Mouse (Mus musculus) MEL (cell line): ENCODE results near the gene Casc3. TPM values are rescaled to one million over a fixed set of nuclear protein-coding genes. Genes with fewer than 3 reads are reported as not detected.

Experiments used
- DNase-seq: peaks from one replicate; pipeline ENCODE4 v3.0.0; 2011; ENCODE audit warnings: low read depth, low spot score
- H3K27ac ChIP-seq: 2 replicates; pipeline ENCODE4 v1.5.1; 2012; ENCODE audit warnings: low read depth, mild to moderate bottlenecking, control low read depth, low read length, moderate library complexity; ENCODE audit not compliant: control insufficient read depth
- H3K27me3 ChIP-seq, 2 experiments: fragments of 150-350 bp in 1 of 2; sonication (generic) in 1 of 2; 2 replicates each; pipeline ENCODE4 v1.6.1; 2012; ENCODE audit warnings: low read length in 2 of 2, mild to moderate bottlenecking in 2 of 2, improper control_type of control experiment in 1 of 2, moderate library complexity in 1 of 2; ENCODE audit not compliant: insufficient read depth in 2 of 2, control insufficient read depth in 1 of 2
- H3K36me3 ChIP-seq, 2 experiments: 2 replicates each; pipeline ENCODE4 v1.6.1; 2012 to 2014; ENCODE audit warnings: low read length in 2 of 2, improper control_type of control experiment in 1 of 2, inconsistent platforms in 1 of 2, mild to moderate bottlenecking in 1 of 2; ENCODE audit not compliant: insufficient read depth in 2 of 2, control insufficient read depth in 1 of 2
- H3K4me1 ChIP-seq, 2 experiments: fragments of 150-350 bp in 1 of 2; sonication (generic) in 1 of 2; 2 replicates each; pipeline ENCODE4 v1.6.1; 2012; ENCODE audit warnings: low read length in 2 of 2, improper control_type of control experiment in 1 of 2, mild to moderate bottlenecking in 1 of 2; ENCODE audit not compliant: insufficient read depth in 2 of 2, control insufficient read depth in 1 of 2
- H3K4me3 ChIP-seq, 2 experiments: fragments of 150-350 bp in 1 of 2; sonication (generic) in 1 of 2; 2 replicates each; pipeline ENCODE4 v1.5.1; 2012; ENCODE audit warnings: low read depth in 2 of 2, low read length in 2 of 2, mild to moderate bottlenecking in 2 of 2, moderate library complexity in 2 of 2, control low read depth in 1 of 2, improper control_type of control experiment in 1 of 2; ENCODE audit not compliant: control insufficient read depth in 1 of 2, insufficient read depth in 1 of 2
- H3K79me2 ChIP-seq: 2 replicates; pipeline ENCODE4 v1.6.1; 2012; ENCODE audit warnings: mild to moderate bottlenecking, low read length, moderate library complexity; ENCODE audit not compliant: control insufficient read depth, poor library complexity, insufficient read depth
- H3K9ac ChIP-seq: 2 replicates; pipeline ENCODE4 v1.6.1; 2012; ENCODE audit warnings: low read depth, mild to moderate bottlenecking, control low read depth, low read length, moderate library complexity; ENCODE audit not compliant: control insufficient read depth, poor library complexity, severe bottlenecking
- H3K9me3 ChIP-seq: fragments of 150-350 bp; sonication (generic); replicated peaks from 2 replicates; pipeline ENCODE4 v1.6.1; 2012; ENCODE audit warnings: mild to moderate bottlenecking, low read length, improper control_type of control experiment, moderate library complexity; ENCODE audit not compliant: insufficient read depth
- CHD1 ChIP-seq: IDR thresholded peaks from 2 replicates; pipeline ENCODE4 v1.6.1; 2012; ENCODE audit warnings: low read depth, mild to moderate bottlenecking, inconsistent platforms, low read length, improper control_type of control experiment
- CTCF ChIP-seq, 3 experiments: IDR thresholded peaks in 2 of 3; conservative IDR thresholded peaks in 1 of 3; 2 replicates each; pipeline ENCODE4 v1.5.1; 2011 to 2012; ENCODE audit warnings: low read length in 3 of 3, low read depth in 2 of 3, mild to moderate bottlenecking in 2 of 3, improper control_type of control experiment in 1 of 3, inconsistent platforms in 1 of 3, mixed read lengths in 1 of 3, moderate library complexity in 1 of 3; ENCODE audit not compliant: control insufficient read depth in 1 of 3, insufficient read depth in 1 of 3, poor library complexity in 1 of 3, severe bottlenecking in 1 of 3
- ELF1 ChIP-seq: IDR thresholded peaks from 2 replicates; pipeline ENCODE4 v1.6.1; 2014; ENCODE audit warnings: low read depth, mild to moderate bottlenecking, inconsistent platforms, low read length, improper control_type of control experiment, moderate library complexity
- EP300 ChIP-seq, 2 experiments: IDR thresholded peaks; 2 replicates each; pipeline ENCODE4 v1.6.1; 2011; ENCODE audit warnings: improper control_type of control experiment in 2 of 2, low read length in 2 of 2, low read depth in 1 of 2, mild to moderate bottlenecking in 1 of 2
- HCFC1 ChIP-seq: IDR thresholded peaks from 2 replicates; pipeline ENCODE4 v1.6.1; 2012; ENCODE audit warnings: low read depth, mild to moderate bottlenecking, inconsistent platforms, low read length, improper control_type of control experiment, moderate library complexity
- MAFK ChIP-seq: IDR thresholded peaks from 2 replicates; pipeline ENCODE4 v1.6.1; 2011; ENCODE audit warnings: low read depth, mild to moderate bottlenecking, low read length, improper control_type of control experiment, borderline replicate concordance
- MAX ChIP-seq: IDR thresholded peaks from 2 replicates; pipeline ENCODE4 v1.6.1; 2011; ENCODE audit warnings: low read length, improper control_type of control experiment
- MEF2A ChIP-seq: IDR thresholded peaks from 2 replicates; pipeline ENCODE4 v1.6.1; 2014; ENCODE audit warnings: low read depth, mild to moderate bottlenecking, inconsistent platforms, low read length, improper control_type of control experiment; ENCODE audit not compliant: poor library complexity, insufficient replicate concordance, severe bottlenecking; ENCODE audit errors: extremely low read depth
- MXI1 ChIP-seq: IDR thresholded peaks from 2 replicates; pipeline ENCODE4 v1.6.1; 2011; ENCODE audit warnings: mild to moderate bottlenecking, low read depth, low read length, improper control_type of control experiment
- MYB ChIP-seq: IDR thresholded peaks from 2 replicates; pipeline ENCODE4 v1.6.1; 2011; ENCODE audit warnings: mild to moderate bottlenecking, low read depth, low read length, improper control_type of control experiment
- MYC ChIP-seq: IDR thresholded peaks from 2 replicates; pipeline ENCODE4 v1.6.1; 2011; ENCODE audit warnings: low read depth, mild to moderate bottlenecking, low read length, improper control_type of control experiment, moderate library complexity
- NRF1 ChIP-seq: IDR thresholded peaks from 2 replicates; pipeline ENCODE4 v1.6.1; 2014; ENCODE audit warnings: low read depth, mild to moderate bottlenecking, inconsistent platforms, low read length, improper control_type of control experiment, moderate library complexity; ENCODE audit not compliant: poor library complexity, insufficient read depth, severe bottlenecking
- POLR2AphosphoS2 ChIP-seq: IDR thresholded peaks from 2 replicates; pipeline ENCODE4 v1.6.1; 2011; ENCODE audit warnings: low read length, improper control_type of control experiment
- POLR2AphosphoS5 ChIP-seq: IDR thresholded peaks from 2 replicates; pipeline ENCODE4 v1.6.1; 2012; ENCODE audit warnings: low read depth, borderline replicate concordance, mild to moderate bottlenecking, inconsistent platforms, low read length, moderate library complexity, mixed read lengths
- RAD21 ChIP-seq: IDR thresholded peaks from 2 replicates; pipeline ENCODE4 v1.6.1; 2011; ENCODE audit warnings: mild to moderate bottlenecking, low read depth, low read length, improper control_type of control experiment
- RCOR1 ChIP-seq: IDR thresholded peaks from 2 replicates; pipeline ENCODE4 v1.6.1; 2012; ENCODE audit warnings: low read depth, mild to moderate bottlenecking, inconsistent platforms, low read length, improper control_type of control experiment
- SIN3A ChIP-seq: IDR thresholded peaks from 2 replicates; pipeline ENCODE4 v1.6.1; 2012; ENCODE audit warnings: low read length, improper control_type of control experiment, inconsistent platforms
- SMC3 ChIP-seq: IDR thresholded peaks from 2 replicates; pipeline ENCODE4 v1.6.1; 2011; ENCODE audit warnings: low read depth, low read length, improper control_type of control experiment
- TAL1 ChIP-seq: IDR thresholded peaks from 2 replicates; pipeline ENCODE4 v1.6.1; 2012; ENCODE audit warnings: mild to moderate bottlenecking, inconsistent platforms, low read length, moderate library complexity, mixed read lengths
- TBP ChIP-seq: IDR thresholded peaks from 2 replicates; pipeline ENCODE4 v1.8.0; 2011; ENCODE audit warnings: low read depth, low read length, improper control_type of control experiment
- TCF12 ChIP-seq: IDR thresholded peaks from 2 replicates; pipeline ENCODE4 v1.6.1; 2014; ENCODE audit warnings: low read depth, mild to moderate bottlenecking, inconsistent platforms, low read length, improper control_type of control experiment, moderate library complexity
- USF1 ChIP-seq: IDR thresholded peaks from 2 replicates; pipeline ENCODE4 v1.6.1; 2014; ENCODE audit warnings: low read depth, mild to moderate bottlenecking, inconsistent platforms, low read length, improper control_type of control experiment, moderate library complexity
- USF2 ChIP-seq, 2 experiments: IDR thresholded peaks; 2 replicates each; pipeline ENCODE4 v1.6.1; 2011 to 2012; ENCODE audit warnings: improper control_type of control experiment in 2 of 2, low read length in 2 of 2, borderline replicate concordance in 1 of 2, inconsistent platforms in 1 of 2, low read depth in 1 of 2, mild to moderate bottlenecking in 1 of 2; ENCODE audit not compliant: insufficient read depth in 1 of 2
- ZC3H11A ChIP-seq: IDR thresholded peaks from 2 replicates; pipeline ENCODE4 v1.6.1; 2012; ENCODE audit warnings: low read depth, mild to moderate bottlenecking, inconsistent platforms, low read length, improper control_type of control experiment
- ZNF384 ChIP-seq: IDR thresholded peaks from 2 replicates; pipeline ENCODE4 v1.6.1; 2012; ENCODE audit warnings: low read depth, mild to moderate bottlenecking, inconsistent platforms, low read length, improper control_type of control experiment
- polyA plus RNA-seq, 2 experiments: library from polyadenylated mRNA; stranded (reverse) in 1 of 2; unstranded in 1 of 2; fragments of >175 nt in 1 of 2; fragments of >200 nt in 1 of 2; gene quantifications; 2 replicates each; pipeline versions ENCODE4 v1.2.1 to v1.2.4; 2012; ENCODE audit warnings: low replicate concordance in 2 of 2, low read depth in 1 of 2; ENCODE audit not compliant: insufficient read length in 2 of 2, insufficient read depth in 1 of 2, missing spikeins in 1 of 2
- total RNA-seq: library from RNA; depleted of rRNA; stranded (reverse); fragments of 300-350 nt; gene quantifications from 2 replicates; pipeline ENCODE4 v1.2.3, GENCODE M21; 2012

Casc3 gene
- total and polyA plus RNA-seq, 3 experiments = 18.2 to 61.0 (median 58.6) TPM

GRCm38 (mm10) chr11:98787229-98787628, 17.5 kb upstream of the Casc3 start:
- Histone ChIP-seq H3K79me2 (peaks cover 5% of the 10 kb centered on the region; the same call in 1 of the 2 replicates), H3K36me3 (peaks cover 0 to 46% of the 10 kb centered on the region in 2 experiments; a peak in 2 of 4 replicates), H3K4me3 (no peak overlapping the region), H3K9ac (no peak overlapping the region), H3K27ac (no peak overlapping the region), H3K27me3 (no peaks in the 10 kb centered on the region)
- TF ChIP-seq CHD1 = no peak
- peak; percentile 57 for TF ChIP-seq ZNF384
- TF ChIP-seq, all 39 proteins: peak for 1
- H3K9me3 ChIP-seq = no peaks in the 10 kb centered on the region
- DNase-seq = no peak
- peaks cover 21 to 49% of the 10 kb centered on the region in 2 experiments for H3K4me1 ChIP-seq

GRCm38 (mm10) chr11:98787691-98788090, 17.0 kb upstream of the Casc3 start:
- peak; percentile 68 for DNase-seq
- Histone ChIP-seq H3K79me2 (peaks cover 5% of the 10 kb centered on the region; the same call in 1 of the 2 replicates), H3K9me3 (no peaks in the 10 kb centered on the region), H3K36me3 (peaks cover 0 to 46% of the 10 kb centered on the region in 2 experiments; a peak in 2 of 4 replicates), H3K4me3 (no peak overlapping the region), H3K27ac (no peak overlapping the region), H3K27me3 (no peaks in the 10 kb centered on the region), H3K9ac (no peak overlapping the region), H3K4me1 (peaks cover 21 to 51% of the 10 kb centered on the region in 2 experiments)
- peak; percentile 58 for TF ChIP-seq RAD21
- peak; percentile 87 for TF ChIP-seq TBP
- TF ChIP-seq HCFC1 = no peak
- TF ChIP-seq SMC3 = peak; percentile 74
- TF ChIP-seq USF1 = no peak
- TF ChIP-seq SIN3A = peak; percentile 35; the same call in 1 of the 2 replicates
- no peak for TF ChIP-seq POLR2AphosphoS2
- TF ChIP-seq TCF12 = no peak
- no peak for TF ChIP-seq MYC
- TF ChIP-seq CTCF (IDR thresholded peaks at IDR 0.05 in 2 of 3, conservative IDR thresholded peaks at IDR 0.05 in 1 of 3; ENCODE audit: control insufficient read depth in 1 of 3, insufficient read depth in 1 of 3, low read depth in 2 of 3, low read length in 3 of 3, poor library complexity in 1 of 3, severe bottlenecking in 1 of 3) = peak; percentile 53 to 70 (median 63)
- peak; percentile 78 for TF ChIP-seq ZC3H11A
- TF ChIP-seq MYB = no peak
- no peak for TF ChIP-seq MEF2A

GRCm38 (mm10) chr11:98788139-98788538, 16.6 kb upstream of the Casc3 start:
- Histone ChIP-seq H3K4me3 (peak overlapping the region; percentile 41 to 54), H3K79me2 (peaks cover 5% of the 10 kb centered on the region; the same call in 1 of the 2 replicates), H3K36me3 (peaks cover 0 to 46% of the 10 kb centered on the region in 2 experiments; a peak in 2 of 4 replicates), H3K9me3 (no peaks in the 10 kb centered on the region), H3K27ac (peak overlapping the region; percentile 87), H3K4me1 (peaks cover 21 to 53% of the 10 kb centered on the region in 2 experiments), H3K9ac (peak overlapping the region; percentile 77), H3K27me3 (no peaks in the 10 kb centered on the region)
- no peak for DNase-seq
- TF ChIP-seq MAFK = no peak
- no peak for TF ChIP-seq NRF1
- TF ChIP-seq RCOR1 = no peak
- TF ChIP-seq RAD21 = no peak
- no peak for TF ChIP-seq MAX
- no peak for TF ChIP-seq MXI1
- no peak for TF ChIP-seq POLR2AphosphoS5
- no peak for TF ChIP-seq MYB
- no peak for TF ChIP-seq ELF1
- TF ChIP-seq SIN3A = no peak
- no peak for TF ChIP-seq MEF2A
- TF ChIP-seq USF2 (IDR thresholded peaks at IDR 0.05; ENCODE audit: borderline replicate concordance in 1 of 2, insufficient read depth in 1 of 2, low read depth in 1 of 2, low read length in 2 of 2) = no peak
- no peak for TF ChIP-seq SMC3
- TF ChIP-seq EP300 (IDR thresholded peaks at IDR 0.05; ENCODE audit: low read depth in 1 of 2, low read length in 2 of 2) = no peak
- no peak for TF ChIP-seq TAL1
- TF ChIP-seq TBP = no peak
